ENCODE assay signal across 16 mouse cellular contexts in the genomic region with DNA sequence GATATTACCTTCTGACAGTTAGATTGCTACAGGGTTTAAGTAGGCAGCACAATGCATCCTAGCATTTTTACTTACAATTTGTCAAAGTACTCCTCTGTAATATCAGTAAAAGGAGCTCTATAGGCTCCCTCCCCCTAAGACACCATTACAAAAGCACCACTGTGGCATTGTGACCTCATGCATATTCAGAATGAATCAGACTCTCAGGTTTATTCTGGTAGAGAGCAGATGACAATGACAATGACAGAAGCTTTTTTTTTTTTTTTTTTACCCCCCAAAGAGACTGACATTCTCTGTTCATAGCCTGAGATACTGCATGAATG. TPM values are rescaled to one million over a fixed set of nuclear protein-coding genes. Genes with fewer than 3 reads are reported as not detected.
DNase-seq lines count a peak whose midpoint lies in the region; ATAC-seq and TF ChIP-seq lines count a peak whose summit lies in the region.
"Had no signal": no experiment of that assay in that cellular context is flagged by ENCODE, and none has a peak within 500 bp of the region (broad histone marks: within the 10 kb centered on the region; RNA-seq: fewer than 3 reads in every experiment).

No protein-coding gene starts in this region.

- H3K27ac ChIP-seq in kidney, embryonic 14.5 days (ENCODE audit: low read depth, low read length), result peak overlapping the region; percentile 78; the same call in 1 of the 2 replicates
- peak overlapping the region; percentile 92 for H3K27ac ChIP-seq in forebrain, embryonic 10.5 days
- H3K27ac ChIP-seq in hindbrain, postnatal 0 days, result peak overlapping the region; percentile 65; the same call in 1 of the 2 replicates
- peak overlapping the region; percentile 79; the same call in 1 of the 2 replicates for H3K27ac ChIP-seq in midbrain, postnatal 0 days (ENCODE audit: low read depth, low read length)
- H3K27ac ChIP-seq: gastrocnemius, adult 2 months; liver, embryonic 15.5 days; macrophage had no signal

- no peak for TF ChIP-seq CTCF in hindbrain, postnatal 0 days (IDR thresholded peaks at IDR 0.05; ENCODE audit: low read depth)
- TF ChIP-seq CTCF in midbrain, postnatal 0 days (IDR thresholded peaks at IDR 0.05), result no peak

- H3K36me3 ChIP-seq in kidney, embryonic 14.5 days (ENCODE audit: control insufficient read depth, insufficient read depth, low read length), result no peaks in the 10 kb centered on the region
- peaks cover 5% of the 10 kb centered on the region; the same call in 1 of the 2 replicates for H3K36me3 ChIP-seq in forebrain, embryonic 10.5 days (replicated peaks)
- H3K36me3 ChIP-seq in hindbrain, postnatal 0 days (ENCODE audit: insufficient read depth, low read length), result no peaks in the 10 kb centered on the region
- no peaks in the 10 kb centered on the region for H3K36me3 ChIP-seq in midbrain, postnatal 0 days (ENCODE audit: insufficient read depth, low read length)
- H3K36me3 ChIP-seq: liver, embryonic 15.5 days had no signal

- no peaks in the 10 kb centered on the region for H3K9me3 ChIP-seq in kidney, embryonic 14.5 days (ENCODE audit: control insufficient read depth, low read length)
- peaks cover 8% of the 10 kb centered on the region for H3K9me3 ChIP-seq in forebrain, embryonic 10.5 days
- H3K9me3 ChIP-seq in hindbrain, postnatal 0 days (ENCODE audit: low read length), result no peaks in the 10 kb centered on the region
- no peaks in the 10 kb centered on the region for H3K9me3 ChIP-seq in midbrain, postnatal 0 days (ENCODE audit: low read length)
- H3K9me3 ChIP-seq: liver, embryonic 15.5 days had no signal

- H3K4me2 ChIP-seq in kidney, embryonic 14.5 days (replicated peaks; ENCODE audit: low read depth, low read length), result no peak overlapping the region
- H3K4me2 ChIP-seq in hindbrain, postnatal 0 days (ENCODE audit: low read depth, low read length), result no peak overlapping the region
- H3K4me2 ChIP-seq in midbrain, postnatal 0 days (ENCODE audit: low read depth, low read length, poor library complexity, severe bottlenecking), result no peak overlapping the region
- H3K4me2 ChIP-seq: liver, embryonic 15.5 days had no signal

- H3K27me3 ChIP-seq in kidney, embryonic 14.5 days (ENCODE audit: control insufficient read depth, insufficient read depth, low read length), result no peaks in the 10 kb centered on the region
- H3K27me3 ChIP-seq in forebrain, embryonic 10.5 days (ENCODE audit: poor library complexity, severe bottlenecking), result no peaks in the 10 kb centered on the region
- no peaks in the 10 kb centered on the region for H3K27me3 ChIP-seq in hindbrain, postnatal 0 days (ENCODE audit: insufficient read depth, low read length)
- H3K27me3 ChIP-seq in midbrain, postnatal 0 days (ENCODE audit: insufficient read depth, low read length), result no peaks in the 10 kb centered on the region

- no peak overlapping the region for H3K4me3 ChIP-seq in kidney, embryonic 14.5 days (ENCODE audit: low read length)
- H3K4me3 ChIP-seq in forebrain, embryonic 10.5 days, result no peak overlapping the region
- H3K4me3 ChIP-seq in hindbrain, postnatal 0 days (ENCODE audit: low read length), result no peak overlapping the region
- H3K4me3 ChIP-seq in midbrain, postnatal 0 days (ENCODE audit: low read depth, low read length), result no peak overlapping the region
- H3K4me3 ChIP-seq: gastrocnemius, adult 2 months; liver, embryonic 15.5 days had no signal

- H3K4me1 ChIP-seq in kidney, embryonic 14.5 days (ENCODE audit: control insufficient read depth, insufficient read depth, low read length), result peaks cover 57% of the 10 kb centered on the region
- H3K4me1 ChIP-seq in forebrain, embryonic 10.5 days, result peaks cover 83% of the 10 kb centered on the region
- H3K4me1 ChIP-seq in hindbrain, postnatal 0 days (ENCODE audit: insufficient read depth, low read length), result peaks cover 13% of the 10 kb centered on the region
- H3K4me1 ChIP-seq in midbrain, postnatal 0 days (ENCODE audit: insufficient read depth, low read length), result 0 out of 2 replicates have a peak, but pooled peaks cover 2% of the 10 kb centered on the region

- H3K9ac ChIP-seq in kidney, embryonic 14.5 days (ENCODE audit: low read depth, low read length), result no peak overlapping the region
- no peak overlapping the region for H3K9ac ChIP-seq in hindbrain, postnatal 0 days (replicated peaks; ENCODE audit: low read length)
- no peak overlapping the region for H3K9ac ChIP-seq in midbrain, postnatal 0 days (replicated peaks; ENCODE audit: low read length, poor library complexity, severe bottlenecking)
- H3K9ac ChIP-seq: liver, embryonic 15.5 days had no signal

- no peak for DNase-seq in kidney, postnatal 25 days
- no peak for DNase-seq in forebrain, embryonic 10.5 days (ENCODE audit: extremely low spot score, low spot score)
- DNase-seq in hindbrain, postnatal 0 days (ENCODE audit: low spot score), result no peak
- no peak for DNase-seq in midbrain, postnatal 0 days (ENCODE audit: low spot score)
- no peak for DNase-seq in adrenal gland, adult (ENCODE audit: inconsistent age in 2 of 2, low spot score in 1 of 2)
- DNase-seq in spleen, postnatal 14 days (ENCODE audit: low spot score in 2 of 2), result no peak
- no peak for DNase-seq in ovary, adult 18-20 months (ENCODE audit: low spot score)
- DNase-seq: adrenal gland, postnatal 14 days; cerebellum, adult 11-12 months; gastrocnemius, adult 2 months; kidney, adult 8-10 months had no signal

- no peak for ATAC-seq in kidney, embryonic 14.5 days (ENCODE audit: low FRiP score, low TSS enrichment)
- no peak for ATAC-seq in hindbrain, postnatal 0 days
- no peak for ATAC-seq in midbrain, postnatal 0 days (ENCODE audit: low FRiP score)

RNA-seq across cellular contexts. Expression of gene Cpa2, which starts 9.8 kb away (rescaled TPM):
- polyA plus RNA-seq in kidney, embryonic 14.5 days (2014; fragmentation: Nextera tagmentation; extraction: Ambion mirVana), result 22.7 and 29.8 TPM in 2 replicates
- 11.9 and 15.6 TPM in 2 replicates for polyA plus RNA-seq in forebrain, embryonic 10.5 days (2016; fragmentation: Nextera tagmentation; extraction: Ambion mirVana)
- total RNA-seq in hindbrain, postnatal 0 days (2014; rRNA removed), result 6.2 and 8.1 TPM in 2 replicates
- 14.9 and 15.7 TPM in 2 replicates for polyA plus RNA-seq in hindbrain, postnatal 0 days (2015; fragmentation: Nextera tagmentation; extraction: Ambion mirVana)
- 6.2 and 9.3 TPM in 2 replicates for total RNA-seq in midbrain, postnatal 0 days (2014; rRNA removed)
- polyA plus RNA-seq in midbrain, postnatal 0 days (2015; fragmentation: Nextera tagmentation; extraction: Ambion mirVana), result 13.0 and 15.2 TPM in 2 replicates
- total RNA-seq: gastrocnemius, adult 2 months had no signal

RNA-seq across cellular contexts. Expression of gene Cpa4, which starts 17.0 kb away (rescaled TPM):
- polyA plus RNA-seq in kidney, embryonic 14.5 days (2014; fragmentation: Nextera tagmentation; extraction: Ambion mirVana), result 0.09 and 0.12 TPM in 2 replicates
- 2.9 and 3.4 TPM in 2 replicates for polyA plus RNA-seq in forebrain, embryonic 10.5 days (2016; fragmentation: Nextera tagmentation; extraction: Ambion mirVana)
- total RNA-seq in hindbrain, postnatal 0 days (2014; rRNA removed), result 0.11 and 0.16 TPM in 2 replicates
- 0.45 and 0.53 TPM in 2 replicates for polyA plus RNA-seq in hindbrain, postnatal 0 days (2015; fragmentation: Nextera tagmentation; extraction: Ambion mirVana)
- 0.42 and 0.49 TPM in 2 replicates for total RNA-seq in midbrain, postnatal 0 days (2014; rRNA removed)
- polyA plus RNA-seq in midbrain, postnatal 0 days (2015; fragmentation: Nextera tagmentation; extraction: Ambion mirVana), result 0.75 and 0.79 TPM in 2 replicates
- total RNA-seq: gastrocnemius, adult 2 months had no signal
- polyA plus RNA-seq: macrophage had no signal

RNA-seq across cellular contexts. Expression of gene Ssmem1, which starts 41.5 kb away (rescaled TPM):
- 0.51 TPM in 1 of 2 replicates, not detected in the other for polyA plus RNA-seq in kidney, embryonic 14.5 days (2014; fragmentation: Nextera tagmentation; extraction: Ambion mirVana)
- 0.16 and 0.34 TPM in 2 replicates for polyA plus RNA-seq in forebrain, embryonic 10.5 days (2016; fragmentation: Nextera tagmentation; extraction: Ambion mirVana)
- total RNA-seq in hindbrain, postnatal 0 days (2014; rRNA removed), result 0.26 TPM in 1 of 2 replicates, not detected in the other
- 0.18 and 0.39 TPM in 2 replicates for polyA plus RNA-seq in hindbrain, postnatal 0 days (2015; fragmentation: Nextera tagmentation; extraction: Ambion mirVana)
- 0.28 TPM in 1 of 2 replicates, not detected in the other for total RNA-seq in midbrain, postnatal 0 days (2014; rRNA removed)
- polyA plus RNA-seq in midbrain, postnatal 0 days (2015; fragmentation: Nextera tagmentation; extraction: Ambion mirVana), result 0.15 and 0.19 TPM in 2 replicates
- polyA plus RNA-seq: heart, embryonic 14.5 days; macrophage had no signal

RNA-seq across cellular contexts. Expression of gene Tmem209, which starts 41.6 kb away (rescaled TPM):
- polyA plus RNA-seq in kidney, embryonic 14.5 days (2014; fragmentation: Nextera tagmentation; extraction: Ambion mirVana), result 35.2 and 56.8 TPM in 2 replicates
- polyA plus RNA-seq in forebrain, embryonic 10.5 days (2016; fragmentation: Nextera tagmentation; extraction: Ambion mirVana), result 54.3 and 56.6 TPM in 2 replicates
- 35.3 and 50.0 TPM in 2 replicates for total RNA-seq in hindbrain, postnatal 0 days (2014; rRNA removed)
- polyA plus RNA-seq in hindbrain, postnatal 0 days (2015; fragmentation: Nextera tagmentation; extraction: Ambion mirVana), result 23.2 and 25.0 TPM in 2 replicates
- 37.4 and 50.3 TPM in 2 replicates for total RNA-seq in midbrain, postnatal 0 days (2014; rRNA removed)
- polyA plus RNA-seq in midbrain, postnatal 0 days (2015; fragmentation: Nextera tagmentation; extraction: Ambion mirVana), result 22.8 and 23.1 TPM in 2 replicates

RNA-seq across cellular contexts. Expression of gene Cpa5, which starts 59.7 kb away (rescaled TPM):
- 0.57 and 1.0 TPM in 2 replicates for polyA plus RNA-seq in kidney, embryonic 14.5 days (2014; fragmentation: Nextera tagmentation; extraction: Ambion mirVana)
- polyA plus RNA-seq in forebrain, embryonic 10.5 days (2016; fragmentation: Nextera tagmentation; extraction: Ambion mirVana), result 0.51 and 0.84 TPM in 2 replicates
- total RNA-seq in hindbrain, postnatal 0 days (2014; rRNA removed), result not detected in 2 replicates
- 0.14 TPM in 1 of 2 replicates, not detected in the other for polyA plus RNA-seq in hindbrain, postnatal 0 days (2015; fragmentation: Nextera tagmentation; extraction: Ambion mirVana)
- total RNA-seq in midbrain, postnatal 0 days (2014; rRNA removed), result not detected in 2 replicates
- 0.13 TPM in 1 of 2 replicates, not detected in the other for polyA plus RNA-seq in midbrain, postnatal 0 days (2015; fragmentation: Nextera tagmentation; extraction: Ambion mirVana)
- total RNA-seq: adrenal gland, postnatal 14 days; gastrocnemius, adult 2 months had no signal
- polyA plus RNA-seq: macrophage; neural tube, embryonic 14.5 days had no signal
